Mouse (Mus musculus) intestine, postnatal 0 days (tissue): Measurements from ENCODE around the gene Tmem131. TPM values are rescaled to one million over a fixed set of nuclear protein-coding genes. Genes with fewer than 3 reads are reported as not detected.

Source experiments
- ATAC-seq: fragments of 200-750 bp; cut with Nextera tagmentation; 2 replicates; pipeline ENCODE4 v1.8.0; 2017; ENCODE audit warnings: mild to moderate bottlenecking, moderate TSS enrichment, moderate library complexity
- H3K27ac ChIP-seq: fragments of 300-500 bp; sonication (generic); 2 replicates; pipeline ENCODE4 v1.5.1; 2014; ENCODE audit warnings: mild to moderate bottlenecking, low read depth, low read length, moderate library complexity
- H3K27me3 ChIP-seq: fragments of 300-500 bp; sonication (generic); replicated peaks from 2 replicates; pipeline ENCODE4 v1.6.1; 2014; ENCODE audit warnings: low read length, mixed read lengths; ENCODE audit not compliant: control insufficient read depth, insufficient read depth
- H3K36me3 ChIP-seq: fragments of 300-500 bp; sonication (generic); 2 replicates; pipeline ENCODE4 v1.6.1; 2014; ENCODE audit warnings: mild to moderate bottlenecking, moderate library complexity; ENCODE audit not compliant: control insufficient read depth, insufficient read depth
- H3K4me1 ChIP-seq: fragments of 300-500 bp; sonication (generic); replicated peaks from 2 replicates; pipeline ENCODE4 v1.6.1; 2014; ENCODE audit warnings: antibody characterized with exemption, low read length, mixed read lengths; ENCODE audit not compliant: control insufficient read depth, insufficient read depth
- H3K4me2 ChIP-seq: fragments of 300-500 bp; sonication (generic); replicated peaks from 2 replicates; pipeline ENCODE4 v1.6.1; 2014; ENCODE audit warnings: low read depth, mild to moderate bottlenecking, moderate library complexity
- H3K4me3 ChIP-seq: fragments of 300-500 bp; sonication (generic); 2 replicates; pipeline ENCODE4 v1.5.1; 2014; ENCODE audit warnings: low read depth, low read length
- H3K9ac ChIP-seq: fragments of 300-500 bp; sonication (generic); 2 replicates; pipeline ENCODE4 v1.6.1; 2014; ENCODE audit warnings: mild to moderate bottlenecking, low read depth, low read length
- H3K9me3 ChIP-seq: fragments of 300-500 bp; sonication (generic); 2 replicates; pipeline ENCODE4 v1.6.1; 2016; ENCODE audit warnings: mixed run types; ENCODE audit not compliant: control insufficient read depth
- CTCF ChIP-seq: sonication (generic); IDR thresholded peaks from 2 replicates; pipeline ENCODE4 v1.5.1; 2016; ENCODE audit warnings: low read depth, mild to moderate bottlenecking, control low read depth, antibody characterized with exemption, moderate library complexity
- WGBS: fragments of 180-500 bp; shearing (Covaris S2); extraction: QIAGEN DNeasy Blood & Tissue Kit; methylation state at CpG from one replicate; pipeline ENCODE4 v1.1.7; 2014; 5-methylcytosine and 5-hydroxymethylcytosine counted together
- polyA plus RNA-seq: library from polyadenylated mRNA; unstranded; fragments of >200 nt; fragmentation: Nextera tagmentation; extraction: Ambion mirVana; gene quantifications from 2 replicates; pipeline ENCODE4 v1.2.1, GENCODE M21; 2015

Gene Tmem131
- polyA plus RNA-seq, 1 experiment from 2014 or later, result 10.6 TPM

GRCm38 (mm10) chr1:36892461-36892860, 51.0 kb downstream of the Tmem131 start:
- 0 out of 2 replicates have a peak, but pooled peaks cover 6% of the 10 kb centered on the region for H3K4me1 ChIP-seq
- no peak overlapping the region for H3K27ac ChIP-seq
- no peaks in the 10 kb centered on the region for H3K27me3 ChIP-seq
- no peak for ATAC-seq
- 70% methylated on average over 3 of the region's 3 CpGs for WGBS
- no peak overlapping the region for H3K4me2 ChIP-seq
- H3K36me3 ChIP-seq, result no peaks in the 10 kb centered on the region
- no peak overlapping the region for H3K4me3 ChIP-seq
- no peaks in the 10 kb centered on the region for H3K9me3 ChIP-seq
- no peak for TF ChIP-seq CTCF
- H3K9ac ChIP-seq, result no peak overlapping the region

- peaks cover 11% of the 10 kb centered on the region for H3K36me3 ChIP-seq
- H3K4me3 ChIP-seq, result no peak overlapping the region
- peak; percentile 43; the same call in 1 of the 2 replicates for ATAC-seq
- H3K4me2 ChIP-seq, result no peak overlapping the region
- no peak for TF ChIP-seq CTCF
- no peaks in the 10 kb centered on the region for H3K9me3 ChIP-seq
- no peak overlapping the region for H3K9ac ChIP-seq
- 36% methylated on average over 5 of the region's 5 CpGs for WGBS
- H3K27ac ChIP-seq, result no peak overlapping the region
- H3K27me3 ChIP-seq, result no peaks in the 10 kb centered on the region
- peaks cover 9% of the 10 kb centered on the region; the same call in 1 of the 2 replicates for H3K4me1 ChIP-seq
Observed at GRCm38 (mm10) chr1:36889016-36889415, 54.5 kb downstream of the Tmem131 start.

GRCm38 (mm10) chr1:36887172-36887571, 56.3 kb downstream of the Tmem131 start:
- no peak overlapping the region for H3K4me3 ChIP-seq
- no peak overlapping the region for H3K4me2 ChIP-seq
- 87% methylated on average over 3 of the region's 3 CpGs for WGBS
- no peak overlapping the region for H3K27ac ChIP-seq
- no peak for ATAC-seq
- TF ChIP-seq CTCF, result no peak
- H3K27me3 ChIP-seq, result no peaks in the 10 kb centered on the region
- no peaks in the 10 kb centered on the region for H3K9me3 ChIP-seq
- H3K4me1 ChIP-seq, result peaks cover 9% of the 10 kb centered on the region; the same call in 1 of the 2 replicates
- peaks cover 11% of the 10 kb centered on the region for H3K36me3 ChIP-seq
- H3K9ac ChIP-seq, result no peak overlapping the region

- Histone ChIP-seq H3K27ac (no peak overlapping the region), H3K4me2 (no peak overlapping the region), H3K36me3 (peaks cover 18% of the 10 kb centered on the region), H3K9me3 (no peaks in the 10 kb centered on the region), H3K4me1 (peaks cover 9% of the 10 kb centered on the region; the same call in 1 of the 2 replicates), H3K27me3 (no peaks in the 10 kb centered on the region), H3K9ac (no peak overlapping the region), H3K4me3 (no peak overlapping the region)
- ATAC-seq, result no peak
- 84% methylated on average over 4 of the region's 4 CpGs for WGBS
- TF ChIP-seq CTCF, result no peak
Observed at GRCm38 (mm10) chr1:36886489-36886888, 57.0 kb downstream of the Tmem131 start.

GRCm38 (mm10) chr1:36884536-36884935, 58.9 kb downstream of the Tmem131 start:
- Histone ChIP-seq H3K27ac (no peak overlapping the region), H3K4me2 (no peak overlapping the region), H3K9me3 (no peaks in the 10 kb centered on the region), H3K27me3 (no peaks in the 10 kb centered on the region), H3K4me3 (no peak overlapping the region), H3K9ac (no peak overlapping the region), H3K36me3 (peaks cover 35% of the 10 kb centered on the region), H3K4me1 (peaks cover 4% of the 10 kb centered on the region; the same call in 1 of the 2 replicates)
- TF ChIP-seq CTCF, result 0 out of 2 replicates have a peak, but pooled peaks have one; percentile 16
- 70% methylated on average over 3 of the region's 3 CpGs for WGBS
- ATAC-seq, result no peak

GRCm38 (mm10) chr1:36883805-36884204, 59.7 kb downstream of the Tmem131 start:
- 43% methylated on average over 2 of the region's 2 CpGs for WGBS
- H3K27ac ChIP-seq, result no peak overlapping the region

GRCm38 (mm10) chr1:36879154-36879553, 64.3 kb downstream of the Tmem131 start:
- 54% methylated on average over 1 of the region's 1 CpGs for WGBS
- no peak for TF ChIP-seq CTCF
- no peaks in the 10 kb centered on the region for H3K27me3 ChIP-seq
- no peaks in the 10 kb centered on the region for H3K4me1 ChIP-seq
- H3K4me3 ChIP-seq, result no peak overlapping the region
- no peak overlapping the region for H3K27ac ChIP-seq
- no peak overlapping the region for H3K4me2 ChIP-seq
- no peaks in the 10 kb centered on the region for H3K9me3 ChIP-seq
- peaks cover 32% of the 10 kb centered on the region for H3K36me3 ChIP-seq
- no peak overlapping the region for H3K9ac ChIP-seq
- no peak for ATAC-seq

More at GRCm38 (mm10) chr1:36883805-36884204, 59.7 kb downstream of the Tmem131 start:
- no peaks in the 10 kb centered on the region for H3K9me3 ChIP-seq
- peaks cover 41% of the 10 kb centered on the region for H3K36me3 ChIP-seq
- H3K4me2 ChIP-seq, result no peak overlapping the region
- no peak overlapping the region for H3K9ac ChIP-seq
- H3K4me3 ChIP-seq, result no peak overlapping the region
- no peaks in the 10 kb centered on the region for H3K27me3 ChIP-seq
- TF ChIP-seq CTCF, result no peak
- ATAC-seq, result no peak
- H3K4me1 ChIP-seq, result peaks cover 3% of the 10 kb centered on the region; the same call in 1 of the 2 replicates
